Mouse (Mus musculus) brain, embryonic 14.5 days (tissue): ENCODE results near the gene Esrrg.

Experiments used
- CTCF ChIP-seq: fragments of 200-500 bp; IDR thresholded peaks from 2 replicates; pipeline ENCODE4 v1.5.1; 2012; ENCODE audit warnings: inconsistent platforms, mild to moderate bottlenecking, moderate library complexity, borderline replicate concordance; ENCODE audit not compliant: insufficient read depth, insufficient read length; ENCODE audit errors: extremely low read depth
- POLR2A ChIP-seq: fragments of 200-500 bp; IDR thresholded peaks from 2 replicates; pipeline ENCODE4 v1.6.1; 2012; ENCODE audit warnings: mild to moderate bottlenecking, inconsistent platforms, borderline replicate concordance; ENCODE audit not compliant: poor library complexity, insufficient read depth, insufficient read length, severe bottlenecking; ENCODE audit errors: extremely low read depth

GRCm38 (mm10) chr1:187741306-187741705, 132.7 kb downstream of the Esrrg start:
- TF ChIP-seq POLR2A = no peak
- TF ChIP-seq CTCF = no peak
